Mouse (Mus musculus): ENCODE results near the gene Dmwd.

DNA sequence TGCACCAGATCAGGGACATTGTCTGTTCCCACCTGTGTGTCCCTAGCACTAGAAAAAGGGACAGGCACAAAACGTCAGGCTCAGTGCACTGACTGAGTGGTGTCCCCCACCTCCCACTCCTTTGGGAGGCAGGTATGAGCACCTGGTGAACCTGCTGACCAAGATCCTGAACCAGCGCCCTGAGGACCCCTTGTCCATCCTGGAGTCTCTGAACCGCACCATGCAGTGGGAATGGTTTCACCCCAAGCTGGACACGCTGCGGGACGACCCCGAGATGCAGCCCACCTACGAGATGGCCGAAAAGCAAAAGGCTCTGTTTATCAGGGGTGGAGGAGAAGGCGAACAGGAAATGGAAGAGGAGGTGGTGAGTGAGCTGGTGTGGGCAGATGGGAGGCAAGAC is 18.6 kb upstream of the Dmwd start:
- no peak for TF ChIP-seq CTCF (IDR thresholded peaks at IDR 0.05; ENCODE audit: borderline replicate concordance, insufficient read depth, low read length)
- TF ChIP-seq POLR2A (IDR thresholded peaks at IDR 0.05; ENCODE audit: low read depth, low read length): no peak

All from embryonic fibroblast, embryonic 13.5 days (primary cell).